Mouse (Mus musculus) heart, postnatal 0 days (tissue): ENCODE measurements around the gene 5830473C10Rik.

ENCODE experiments used
- CTCF ChIP-seq: IDR thresholded peaks from 2 replicates; pipeline ENCODE4 v1.5.1; 2016; ENCODE audit warnings: antibody characterized with exemption, control low read depth, low read depth
- EP300 ChIP-seq: IDR thresholded peaks from 2 replicates; pipeline ENCODE4 v1.6.1; 2016; ENCODE audit warnings: antibody characterized with exemption, low read depth

- no peak for TF ChIP-seq EP300
- no peak for TF ChIP-seq CTCF
Observed at GRCm38 (mm10) chr5:90588104-90588503, 27.2 kb downstream of the 5830473C10Rik start.
